Mouse (Mus musculus): ENCODE data around the gene Tlr5. TPM values are rescaled to one million over a fixed set of nuclear protein-coding genes. Genes with fewer than 3 reads are reported as not detected.

Gene Tlr5
- polyA plus RNA-seq, 1 experiment = 1.5 TPM

DNA sequence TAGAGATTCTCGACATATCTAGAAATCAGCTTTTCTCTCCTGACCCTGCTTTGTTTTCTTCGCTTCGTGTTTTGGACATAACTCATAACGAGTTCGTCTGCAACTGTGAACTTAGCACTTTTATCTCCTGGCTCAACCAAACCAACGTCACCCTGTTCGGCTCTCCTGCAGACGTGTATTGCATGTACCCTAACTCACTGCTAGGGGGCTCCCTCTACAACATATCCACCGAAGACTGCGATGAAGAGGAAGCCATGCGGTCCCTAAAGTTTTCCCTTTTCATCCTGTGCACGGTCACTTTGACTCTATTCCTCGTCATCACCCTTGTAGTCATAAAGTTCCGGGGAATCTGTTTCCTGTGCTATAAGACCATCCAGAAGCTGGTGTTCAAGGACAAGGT, 20.2 kb downstream of the Tlr5 start:
- TF ChIP-seq POLR2A (IDR thresholded peaks at IDR 0.05; ENCODE audit: insufficient read depth, low read length) = no peak
- no peak for TF ChIP-seq EP300 (IDR thresholded peaks at IDR 0.05; ENCODE audit: insufficient read depth, low read depth, low read length)
- no peak for TF ChIP-seq CTCF (IDR thresholded peaks at IDR 0.05; ENCODE audit: low read depth, low read length)
- no peak overlapping the region for H3K4me3 ChIP-seq (ENCODE audit: low read depth, low read length)
- no peaks in the 10 kb centered on the region for H3K4me1 ChIP-seq (ENCODE audit: control insufficient read depth, insufficient read depth, low read length)
- no peaks in the 10 kb centered on the region for H3K9me3 ChIP-seq (replicated peaks; ENCODE audit: control insufficient read depth, insufficient read depth, low read length, poor library complexity, severe bottlenecking)
- H3K27ac ChIP-seq (ENCODE audit: insufficient read depth, low read length) = no peak overlapping the region
- H3K9ac ChIP-seq (ENCODE audit: low read depth, poor library complexity, severe bottlenecking) = no peak overlapping the region
- no peaks in the 10 kb centered on the region for H3K36me3 ChIP-seq (ENCODE audit: control insufficient read depth, insufficient read depth, low read length, poor library complexity, severe bottlenecking)
- no peaks in the 10 kb centered on the region for H3K27me3 ChIP-seq (ENCODE audit: control insufficient read depth, insufficient read depth, low read length, poor library complexity, severe bottlenecking)

DNA sequence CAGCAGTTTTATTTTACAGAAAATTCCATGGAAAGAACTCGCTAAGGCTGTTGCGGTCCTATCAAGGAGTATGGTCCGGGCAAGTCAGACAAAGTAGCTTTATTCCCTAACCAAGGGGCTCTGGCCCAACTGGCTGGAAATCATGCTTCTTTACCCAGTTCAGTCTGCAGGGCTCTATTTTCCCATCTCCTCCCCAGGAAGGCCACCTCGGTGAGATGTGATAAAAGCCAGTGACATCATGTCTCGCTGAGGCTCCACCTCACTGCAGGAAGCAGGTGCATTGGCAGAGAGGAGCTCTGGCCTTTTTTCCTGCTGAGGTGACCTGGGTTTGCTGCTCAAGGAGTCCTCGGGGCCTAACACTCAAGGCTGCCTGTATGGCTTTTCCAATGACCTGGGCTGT, 26.1 kb downstream of the Tlr5 start:
- TF ChIP-seq EP300 (IDR thresholded peaks at IDR 0.05; ENCODE audit: insufficient read depth, low read depth, low read length) (no peak), POLR2A (IDR thresholded peaks at IDR 0.05; ENCODE audit: insufficient read depth, low read length) (no peak), CTCF (IDR thresholded peaks at IDR 0.05; ENCODE audit: low read depth, low read length) (no peak)
- no peak overlapping the region for H3K9ac ChIP-seq (ENCODE audit: low read depth, poor library complexity, severe bottlenecking)
- H3K4me1 ChIP-seq (ENCODE audit: control insufficient read depth, insufficient read depth, low read length) = no peaks in the 10 kb centered on the region
- no peaks in the 10 kb centered on the region for H3K9me3 ChIP-seq (replicated peaks; ENCODE audit: control insufficient read depth, insufficient read depth, low read length, poor library complexity, severe bottlenecking)
- H3K4me3 ChIP-seq (ENCODE audit: low read depth, low read length) = no peak overlapping the region
- no peaks in the 10 kb centered on the region for H3K36me3 ChIP-seq (ENCODE audit: control insufficient read depth, insufficient read depth, low read length, poor library complexity, severe bottlenecking)
- no peaks in the 10 kb centered on the region for H3K27me3 ChIP-seq (ENCODE audit: control insufficient read depth, insufficient read depth, low read length, poor library complexity, severe bottlenecking)
- no peak overlapping the region for H3K27ac ChIP-seq (ENCODE audit: insufficient read depth, low read length)

GRCm38 (mm10) chr1:182982995-182983394, 28.4 kb downstream of the Tlr5 start:
- Histone ChIP-seq H3K27ac (ENCODE audit: insufficient read depth, low read length) (no peak overlapping the region), H3K9ac (ENCODE audit: low read depth, poor library complexity, severe bottlenecking) (no peak overlapping the region), H3K4me1 (ENCODE audit: control insufficient read depth, insufficient read depth, low read length) (no peaks in the 10 kb centered on the region), H3K9me3 (replicated peaks; ENCODE audit: control insufficient read depth, insufficient read depth, low read length, poor library complexity, severe bottlenecking) (no peaks in the 10 kb centered on the region), H3K4me3 (ENCODE audit: low read depth, low read length) (peak overlapping the region; percentile 1; the same call in 1 of the 2 replicates), H3K36me3 (ENCODE audit: control insufficient read depth, insufficient read depth, low read length, poor library complexity, severe bottlenecking) (no peaks in the 10 kb centered on the region), H3K27me3 (ENCODE audit: control insufficient read depth, insufficient read depth, low read length, poor library complexity, severe bottlenecking) (no peaks in the 10 kb centered on the region)
- TF ChIP-seq POLR2A (IDR thresholded peaks at IDR 0.05; ENCODE audit: insufficient read depth, low read length) = no peak
- TF ChIP-seq CTCF (IDR thresholded peaks at IDR 0.05; ENCODE audit: low read depth, low read length) = peak; percentile 45
- 0 out of 2 replicates have a peak, but pooled peaks have one; percentile 8 for TF ChIP-seq EP300 (IDR thresholded peaks at IDR 0.05; ENCODE audit: insufficient read depth, low read depth, low read length)

GRCm38 (mm10) chr1:182983496-182984127, 29.0 kb downstream of the Tlr5 start:
- H3K36me3 ChIP-seq (ENCODE audit: control insufficient read depth, insufficient read depth, low read length, poor library complexity, severe bottlenecking) = no peaks in the 10 kb centered on the region
- no peak overlapping the region for H3K27ac ChIP-seq (ENCODE audit: insufficient read depth, low read length)
- TF ChIP-seq CTCF (IDR thresholded peaks at IDR 0.05; ENCODE audit: low read depth, low read length) (no peak), POLR2A (IDR thresholded peaks at IDR 0.05; ENCODE audit: insufficient read depth, low read length) (no peak), EP300 (IDR thresholded peaks at IDR 0.05; ENCODE audit: insufficient read depth, low read depth, low read length) (no peak)
- no peaks in the 10 kb centered on the region for H3K9me3 ChIP-seq (replicated peaks; ENCODE audit: control insufficient read depth, insufficient read depth, low read length, poor library complexity, severe bottlenecking)
- no peaks in the 10 kb centered on the region for H3K4me1 ChIP-seq (ENCODE audit: control insufficient read depth, insufficient read depth, low read length)
- H3K27me3 ChIP-seq (ENCODE audit: control insufficient read depth, insufficient read depth, low read length, poor library complexity, severe bottlenecking) = no peaks in the 10 kb centered on the region
- H3K9ac ChIP-seq (ENCODE audit: low read depth, poor library complexity, severe bottlenecking) = no peak overlapping the region
- H3K4me3 ChIP-seq (ENCODE audit: low read depth, low read length) = no peak overlapping the region

DNA sequence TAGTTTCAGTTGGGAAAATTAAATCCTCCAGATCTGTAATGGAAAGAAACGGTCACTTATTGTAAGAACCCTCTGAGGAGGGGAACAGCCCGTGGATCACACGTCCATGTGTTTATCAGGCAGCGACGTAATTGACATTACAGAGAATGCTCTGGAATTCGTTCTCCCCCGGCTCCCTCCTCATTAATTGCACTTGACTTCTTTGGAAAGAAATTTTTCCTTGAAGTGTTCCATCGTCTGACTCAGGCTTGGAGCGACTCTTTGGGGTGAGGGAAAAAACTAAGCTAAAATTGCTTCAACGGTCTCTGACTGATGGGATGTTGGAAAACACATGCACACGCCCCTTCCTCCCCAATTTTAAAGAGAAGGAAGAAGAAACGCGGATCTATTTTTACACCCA, 31.7 kb downstream of the Tlr5 start:
- Histone ChIP-seq H3K27me3 (ENCODE audit: control insufficient read depth, insufficient read depth, low read length, poor library complexity, severe bottlenecking) (no peaks in the 10 kb centered on the region), H3K4me1 (ENCODE audit: control insufficient read depth, insufficient read depth, low read length) (no peaks in the 10 kb centered on the region), H3K4me3 (ENCODE audit: low read depth, low read length) (no peak overlapping the region), H3K9me3 (replicated peaks; ENCODE audit: control insufficient read depth, insufficient read depth, low read length, poor library complexity, severe bottlenecking) (no peaks in the 10 kb centered on the region), H3K9ac (ENCODE audit: low read depth, poor library complexity, severe bottlenecking) (no peak overlapping the region), H3K36me3 (ENCODE audit: control insufficient read depth, insufficient read depth, low read length, poor library complexity, severe bottlenecking) (no peaks in the 10 kb centered on the region), H3K27ac (ENCODE audit: insufficient read depth, low read length) (no peak overlapping the region)
- no peak for TF ChIP-seq POLR2A (IDR thresholded peaks at IDR 0.05; ENCODE audit: insufficient read depth, low read length)
- TF ChIP-seq EP300 (IDR thresholded peaks at IDR 0.05; ENCODE audit: insufficient read depth, low read depth, low read length) = no peak
- TF ChIP-seq CTCF (IDR thresholded peaks at IDR 0.05; ENCODE audit: low read depth, low read length) = no peak

DNA sequence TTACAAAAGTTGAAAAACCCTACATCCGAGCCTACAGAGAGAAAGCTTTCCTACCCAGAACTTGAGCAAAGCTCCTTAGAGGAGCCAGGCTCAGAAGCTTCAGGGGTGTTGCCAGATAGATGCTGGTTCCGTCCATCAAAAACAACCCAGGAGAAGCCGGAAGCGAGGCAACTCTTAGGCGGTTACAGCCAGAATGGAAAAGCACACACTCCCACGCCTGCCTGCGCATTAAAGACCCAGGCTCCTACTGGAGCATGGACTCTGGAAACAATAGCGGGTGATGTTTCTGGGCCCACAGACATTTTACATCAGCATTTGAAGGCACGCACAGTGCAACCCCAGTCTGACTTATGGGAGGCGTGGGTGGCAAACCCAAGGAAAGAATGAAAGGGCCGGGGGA, 32.2 kb downstream of the Tlr5 start:
- no peak for TF ChIP-seq POLR2A (IDR thresholded peaks at IDR 0.05; ENCODE audit: insufficient read depth, low read length)
- TF ChIP-seq EP300 (IDR thresholded peaks at IDR 0.05; ENCODE audit: insufficient read depth, low read depth, low read length) = no peak
- no peak for TF ChIP-seq CTCF (IDR thresholded peaks at IDR 0.05; ENCODE audit: low read depth, low read length)
- H3K4me1 ChIP-seq (ENCODE audit: control insufficient read depth, insufficient read depth, low read length) = no peaks in the 10 kb centered on the region
- no peak overlapping the region for H3K4me3 ChIP-seq (ENCODE audit: low read depth, low read length)
- no peaks in the 10 kb centered on the region for H3K27me3 ChIP-seq (ENCODE audit: control insufficient read depth, insufficient read depth, low read length, poor library complexity, severe bottlenecking)
- H3K36me3 ChIP-seq (ENCODE audit: control insufficient read depth, insufficient read depth, low read length, poor library complexity, severe bottlenecking) = no peaks in the 10 kb centered on the region
- H3K9me3 ChIP-seq (replicated peaks; ENCODE audit: control insufficient read depth, insufficient read depth, low read length, poor library complexity, severe bottlenecking) = no peaks in the 10 kb centered on the region
- no peak overlapping the region for H3K27ac ChIP-seq (ENCODE audit: insufficient read depth, low read length)
- H3K9ac ChIP-seq (ENCODE audit: low read depth, poor library complexity, severe bottlenecking) = no peak overlapping the region
